Mouse (Mus musculus) 3T3-L1 (cell line): ENCODE data around the gene Dhx33.

Source experiments
- DNase-seq: peaks from one replicate; pipeline ENCODE4 v3.0.0-alpha.2; 2015; ENCODE audit warnings: low read depth, low spot score

Gene Dhx33

GRCm38 (mm10) chr11:70982030-70982429 is 22.2 kb downstream of the Dhx33 start:
- DNase-seq: peak; percentile 13

- DNase-seq: no peak
Observed at GRCm38 (mm10) chr11:70980751-70981510, 23.3 kb downstream of the Dhx33 start.

GRCm38 (mm10) chr11:70980232-70980631 is 24.0 kb downstream of the Dhx33 start:
- DNase-seq: no peak

- no peak for DNase-seq
Observed at GRCm38 (mm10) chr11:70977293-70977692, 26.9 kb downstream of the Dhx33 start.

- no peak for DNase-seq
Observed at GRCm38 (mm10) chr11:70975193-70975592, 29.0 kb downstream of the Dhx33 start.

GRCm38 (mm10) chr11:70973947-70974346 is 30.3 kb downstream of the Dhx33 start:
- peak; percentile 53 for DNase-seq

GRCm38 (mm10) chr11:70972586-70972985 is 31.7 kb downstream of the Dhx33 start:
- no peak for DNase-seq

- DNase-seq: peak; percentile 39
Observed at GRCm38 (mm10) chr11:70970560-70971540, 33.4 kb downstream of the Dhx33 start.

GRCm38 (mm10) chr11:70969821-70970559 is 34.2 kb downstream of the Dhx33 start, which contains the start of the genes Nup88 and Rpain:
Gene Nup88 (minus strand): TSS chr11:70969973.
Gene Rpain (plus strand): TSS chr11:70970213.
- peak; percentile 98 for DNase-seq

GRCm38 (mm10) chr11:70969271-70969794 is 34.9 kb downstream of the Dhx33 start:
- DNase-seq: peak; percentile 52

GRCm38 (mm10) chr11:70964222-70964907 is 39.9 kb downstream of the Dhx33 start:
- DNase-seq: peak; percentile 33

GRCm38 (mm10) chr11:70960786-70961554 is 43.3 kb downstream of the Dhx33 start:
- DNase-seq: no peak

GRCm38 (mm10) chr11:70954711-70955110 is 49.5 kb downstream of the Dhx33 start:
- DNase-seq: no peak

- DNase-seq: no peak
Observed at GRCm38 (mm10) chr11:70944935-70945817, 59.1 kb downstream of the Dhx33 start.

GRCm38 (mm10) chr11:70943651-70944050 is 60.6 kb downstream of the Dhx33 start:
- no peak for DNase-seq

GRCm38 (mm10) chr11:70942596-70942995 is 61.6 kb downstream of the Dhx33 start:
- DNase-seq: no peak

GRCm38 (mm10) chr11:70935316-70935715 is 68.9 kb downstream of the Dhx33 start:
- no peak for DNase-seq
